Mouse (Mus musculus) monocyte, adult 2 months (primary cell): Measurements from ENCODE around the gene Neurl4.

ENCODE experiments used
- DNase-seq, 2 experiments: peaks; one replicate each; pipeline ENCODE4 v3.0.0; 2022; ENCODE audit warnings: low spot score in 2 of 2, low read depth in 1 of 2

Gene Neurl4

DNA sequence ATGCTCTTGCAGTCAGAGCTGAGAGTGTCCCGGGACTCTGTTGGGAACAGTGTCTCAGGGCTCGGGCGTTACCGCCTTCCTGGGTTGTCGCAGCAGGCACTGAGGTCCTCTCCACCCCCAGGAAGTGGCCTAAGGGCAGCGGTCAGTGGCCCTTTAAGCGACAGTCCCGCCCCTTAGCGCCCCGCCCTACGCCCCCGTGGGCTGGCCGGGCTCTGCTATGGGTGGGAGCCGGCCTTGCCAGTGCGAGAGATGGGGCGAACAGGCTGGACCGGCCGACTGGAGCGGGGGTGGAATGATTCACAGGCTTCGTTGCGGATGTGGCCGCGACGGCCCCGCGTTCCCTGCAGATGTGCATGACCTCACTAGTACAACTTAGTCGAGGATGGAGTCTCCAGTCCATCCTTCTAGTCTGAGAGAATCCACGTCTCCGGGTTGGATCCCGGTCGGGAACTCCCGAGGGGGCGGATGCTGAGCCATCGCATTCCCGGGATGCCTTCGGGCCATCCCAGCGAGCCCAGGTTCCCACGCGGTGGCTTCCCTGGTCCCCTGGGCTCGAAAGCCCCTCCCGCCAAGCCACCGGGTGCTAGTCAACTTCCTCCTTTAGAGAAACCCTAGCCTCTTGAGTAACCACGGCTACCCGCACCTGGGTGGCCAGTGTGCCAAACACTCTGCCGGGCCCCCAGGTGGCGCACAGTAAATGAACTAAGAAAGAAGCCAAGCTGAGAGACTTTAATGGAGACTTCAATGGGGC, 19.8 kb upstream of the Neurl4 start, which contains the start of gene Kctd11:
Kctd11 (minus strand) TSS at position 554 of the 751 bp plus-strand sequence.
- peak; percentile 49 to 64 for DNase-seq

DNA sequence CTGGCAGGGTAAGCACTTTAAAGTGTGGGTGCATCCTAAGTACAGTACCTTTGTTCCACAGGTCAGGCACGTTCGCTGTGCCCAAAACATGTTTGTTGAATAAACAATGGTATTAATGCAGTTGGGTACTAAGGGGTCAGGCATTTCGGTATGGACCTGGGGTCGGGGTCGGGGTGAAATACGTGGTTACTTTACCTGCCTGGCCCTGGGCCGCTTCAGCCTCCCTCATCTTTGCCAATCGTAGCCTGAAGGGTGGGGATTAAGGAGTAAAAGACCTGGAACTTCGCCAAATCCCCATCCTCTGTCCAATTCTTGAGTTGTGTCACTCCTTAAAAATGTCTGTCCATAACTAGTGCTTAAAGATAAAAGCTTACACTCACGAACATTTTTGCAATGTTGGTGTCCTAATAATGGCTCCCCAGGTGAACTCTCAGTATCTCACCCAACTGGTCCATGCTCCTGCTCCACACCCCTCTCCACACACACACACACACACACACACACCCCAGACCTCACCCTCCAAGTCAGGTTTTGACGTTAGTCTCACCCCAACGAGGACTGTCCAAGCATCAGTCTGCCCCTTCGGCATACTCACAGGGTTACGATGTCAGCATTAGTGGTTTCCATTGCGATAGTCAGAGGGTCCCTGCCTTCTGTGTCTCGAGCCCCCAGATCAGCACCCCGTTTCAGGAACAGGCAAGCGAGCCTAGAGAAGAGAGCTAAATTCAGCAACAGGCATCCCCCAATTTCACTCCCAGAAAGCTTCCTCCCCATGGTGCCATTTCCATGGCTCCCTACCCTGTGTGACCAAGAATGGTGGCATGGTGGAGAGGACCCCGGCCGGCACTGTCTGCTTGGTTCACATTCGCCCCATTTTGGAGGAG, 18.8 kb upstream of the Neurl4 start:
- DNase-seq, result no peak

DNA sequence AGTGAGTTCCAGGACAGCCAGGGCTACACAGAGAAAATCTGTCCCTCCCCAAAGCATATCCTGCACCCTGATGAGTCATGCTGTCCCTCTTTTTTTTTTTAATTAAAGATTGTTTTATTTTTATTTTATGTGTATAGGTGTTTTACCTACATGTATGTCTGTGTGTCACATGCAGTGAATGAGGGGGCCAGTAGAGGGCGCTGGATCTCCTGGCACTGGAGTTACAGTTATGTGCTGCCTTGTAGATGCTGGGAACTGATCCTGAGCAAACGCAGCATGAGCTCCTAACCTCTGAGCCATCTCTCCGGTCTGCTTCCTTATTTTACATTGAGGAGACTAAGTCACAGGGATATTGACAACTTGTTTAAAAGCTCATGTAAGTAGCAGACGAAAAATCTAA, 17.8 kb upstream of the Neurl4 start:
- DNase-seq, result no peak

DNA sequence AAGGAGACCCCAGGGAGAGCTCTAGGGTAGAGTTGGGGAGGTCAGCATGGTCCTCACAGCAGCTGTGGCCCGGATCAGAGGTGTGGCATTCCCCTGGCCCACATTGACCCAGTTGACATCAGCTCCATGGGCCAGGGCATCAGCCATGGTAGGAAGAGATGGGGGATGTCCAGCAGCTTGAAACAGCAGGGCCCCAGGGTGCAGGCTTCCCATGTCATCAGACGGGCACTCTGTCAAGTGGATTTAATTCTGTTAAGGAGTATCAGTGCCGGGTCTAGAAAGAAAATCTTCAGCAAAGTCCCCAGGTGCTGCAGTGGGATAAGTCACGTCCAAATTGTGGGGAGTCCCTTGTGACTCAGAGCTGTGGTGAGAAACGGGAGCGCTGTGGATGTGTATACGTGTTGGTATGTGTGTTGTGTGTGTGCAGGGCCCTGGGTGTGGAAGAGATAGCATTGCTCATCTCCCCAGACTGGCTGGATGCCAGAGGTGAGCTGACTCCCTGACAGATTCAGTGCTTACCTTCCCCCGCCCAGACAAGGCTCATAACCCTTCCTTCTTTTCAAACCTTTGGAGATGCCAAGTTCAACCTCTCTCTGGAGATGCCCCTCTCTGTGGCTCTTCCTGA, 17.2 kb upstream of the Neurl4 start:
- DNase-seq, result no peak

DNA sequence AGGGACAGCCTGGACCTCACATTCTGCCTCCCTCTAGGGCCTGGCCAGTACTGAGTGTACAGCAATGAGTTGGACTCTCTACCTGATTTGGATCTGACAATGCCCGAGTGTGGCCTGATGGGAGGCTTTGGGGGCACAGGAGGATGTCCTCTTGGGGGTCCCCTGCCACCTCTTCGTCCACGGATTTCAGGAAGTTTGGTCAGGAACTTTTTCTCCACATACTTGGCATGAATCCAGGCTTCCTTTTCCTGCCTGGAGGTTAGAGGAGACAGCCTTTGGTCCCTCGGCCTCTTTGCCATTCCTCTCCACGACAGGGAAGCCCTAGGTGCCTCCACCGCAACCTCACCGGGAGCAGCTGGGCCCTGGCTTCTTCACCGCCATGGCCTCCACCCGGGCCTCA, 16.6 kb upstream of the Neurl4 start:
- DNase-seq, result no peak

DNA sequence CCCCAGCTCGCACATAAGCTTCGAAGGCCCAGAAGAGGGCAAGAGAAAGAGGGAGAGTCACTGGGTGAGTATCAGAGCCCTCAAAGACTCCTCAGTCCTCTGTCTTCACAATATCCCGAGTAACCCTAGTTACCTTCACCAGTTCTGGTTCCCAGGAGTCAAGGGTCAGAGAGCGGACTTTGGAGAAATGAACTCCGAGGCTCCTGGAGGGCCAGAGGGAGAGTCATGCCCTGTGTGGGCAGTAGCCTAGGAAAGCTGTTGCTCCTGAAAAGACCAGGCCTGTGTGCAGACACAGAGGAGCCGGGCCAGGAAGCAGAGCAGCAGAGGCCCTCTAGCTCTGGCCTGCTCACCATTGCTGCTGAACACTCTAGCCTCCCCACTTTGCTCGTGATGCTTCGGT, 16.2 kb upstream of the Neurl4 start:
- no peak for DNase-seq

DNA sequence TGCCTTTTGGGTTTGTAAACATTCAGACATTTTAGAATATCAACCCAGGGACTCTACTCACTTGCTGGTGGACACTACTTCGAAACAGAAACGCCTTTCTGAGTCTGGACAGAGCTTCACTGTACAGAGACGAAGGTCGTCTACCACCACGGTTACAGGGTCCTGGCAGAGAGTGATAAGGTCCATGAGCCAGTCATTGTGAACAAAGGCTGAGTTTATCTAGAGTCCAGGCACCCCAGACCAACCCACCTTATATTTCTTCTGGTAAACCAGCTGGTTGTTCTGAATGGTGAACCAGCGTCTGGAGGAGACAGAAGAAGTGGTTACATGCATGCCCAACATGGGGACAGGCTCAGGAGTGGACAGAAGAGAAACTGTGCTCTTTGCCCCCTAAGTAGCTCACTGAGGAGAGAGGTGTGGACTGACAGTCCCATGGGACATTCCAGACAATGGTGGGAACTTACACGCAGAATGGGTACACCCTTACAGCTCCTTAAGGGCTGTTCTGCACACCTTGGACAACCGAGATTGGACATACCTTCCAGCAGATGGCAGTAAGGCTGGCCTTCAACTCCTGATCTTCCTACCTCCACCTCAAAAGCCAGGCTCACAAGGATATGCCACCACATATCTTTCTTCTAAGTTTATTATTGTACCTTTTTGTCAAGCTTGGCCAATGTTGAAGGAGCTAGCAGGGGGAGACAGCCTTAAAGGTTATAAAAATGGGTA, 13.8 kb upstream of the Neurl4 start:
- no peak for DNase-seq

DNA sequence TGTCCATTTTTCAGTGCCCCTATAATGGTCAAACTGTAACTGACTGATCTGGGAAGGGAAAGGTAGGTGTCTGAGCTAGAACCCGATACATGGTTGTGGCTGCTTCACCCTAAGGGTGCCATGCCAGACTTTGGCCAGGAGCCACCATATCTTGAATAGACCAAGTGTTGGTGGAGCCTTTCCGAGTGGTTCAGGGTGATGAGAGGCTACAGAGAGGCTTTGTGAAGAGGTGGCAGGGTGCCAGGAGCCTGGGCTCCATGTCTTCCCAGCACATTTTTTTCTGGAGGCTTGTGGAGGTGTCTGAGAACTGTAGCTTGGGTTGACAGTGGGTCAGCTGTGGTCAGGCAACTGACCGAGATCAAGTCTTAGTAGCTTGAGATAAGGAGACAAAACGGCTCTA, 9.4 kb upstream of the Neurl4 start:
- no peak for DNase-seq

DNA sequence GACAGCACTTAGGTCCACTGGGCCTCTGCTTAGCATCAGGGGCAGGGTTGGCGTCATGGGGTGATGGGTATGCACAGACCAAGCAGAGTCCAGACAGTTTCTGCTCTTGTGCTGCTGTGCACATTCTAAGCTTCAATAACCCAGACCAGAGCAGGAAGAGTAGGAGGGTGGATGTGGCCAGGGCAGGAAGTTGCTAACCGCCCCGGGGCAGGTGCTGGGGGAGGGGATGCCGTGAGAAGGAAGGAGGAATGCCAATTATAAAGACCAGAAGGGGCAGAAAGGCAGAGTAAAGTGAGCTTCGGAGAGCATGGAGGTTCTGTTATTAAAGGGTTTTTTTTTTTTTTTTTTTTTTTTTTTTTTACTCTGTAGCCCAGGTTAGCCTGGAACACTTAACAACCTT, 6.2 kb upstream of the Neurl4 start:
- DNase-seq, result no peak

DNA sequence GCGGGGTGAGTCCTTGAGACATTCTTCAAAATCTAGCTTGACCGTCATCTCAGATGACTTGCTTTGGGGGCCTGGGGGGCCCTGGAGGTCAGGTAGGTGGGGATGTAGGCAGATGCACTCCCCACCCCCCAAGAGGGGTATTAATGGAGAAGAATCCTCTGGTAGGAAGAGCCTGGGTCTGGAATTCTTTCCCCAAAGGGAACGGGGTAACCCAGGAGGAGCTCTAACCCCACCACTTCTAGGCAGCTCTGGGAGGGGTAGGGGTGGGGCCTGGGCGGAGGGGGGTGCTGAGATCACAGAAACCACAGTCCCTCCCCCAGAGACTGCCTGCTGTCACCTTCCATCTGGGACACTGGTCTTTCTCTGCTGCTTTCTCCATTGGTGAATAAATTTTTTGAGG, 5.6 kb upstream of the Neurl4 start, which contains the start of gene Acap1:
Acap1 (minus strand) TSS at position 249 of the 400 bp plus-strand sequence.
- DNase-seq, result no peak

DNA sequence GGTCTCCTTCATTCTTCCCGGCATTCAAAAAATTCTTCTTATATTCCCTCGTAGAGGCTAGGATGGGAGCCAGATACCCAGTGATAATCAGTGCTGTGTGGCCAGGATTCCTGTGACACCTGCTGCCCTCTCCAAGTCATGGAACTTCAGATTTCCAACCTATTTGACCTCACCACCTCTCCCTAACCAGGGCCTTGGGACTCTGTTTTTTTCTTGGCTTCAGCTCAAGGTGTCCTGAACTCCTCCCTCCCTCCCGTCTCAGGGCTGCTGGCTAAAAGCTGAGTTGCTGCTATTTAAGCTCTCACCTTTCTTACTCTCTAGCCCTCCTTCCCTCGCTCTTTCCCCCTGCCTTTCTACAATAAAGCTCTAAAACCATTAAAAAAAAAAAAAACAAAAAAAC, 1.0 kb upstream of the Neurl4 start:
- no peak for DNase-seq

DNA sequence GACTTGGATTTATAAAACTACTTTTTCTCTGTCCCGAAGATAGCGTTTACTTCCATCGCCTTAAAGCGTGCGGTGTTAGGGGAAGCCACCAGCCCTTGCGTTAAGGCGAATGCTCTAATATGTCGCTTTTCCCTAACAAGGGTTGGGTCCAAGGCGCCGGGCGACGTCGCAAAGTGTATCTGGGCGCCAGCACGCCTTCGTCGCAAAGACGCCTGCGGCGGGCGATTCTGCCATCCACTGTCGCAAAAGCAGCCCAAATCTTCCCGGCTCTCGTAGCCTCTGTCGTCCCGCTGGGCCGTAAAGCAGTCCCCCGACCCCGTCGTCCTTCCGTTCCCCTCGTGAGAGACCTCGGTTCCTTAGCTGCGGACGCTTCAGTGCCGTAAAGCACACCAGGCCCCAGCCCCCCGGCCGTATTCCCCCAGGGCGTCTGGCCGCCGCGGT, 554 bp downstream of the Neurl4 start:
- DNase-seq, result peak; percentile 78 to 86

DNA sequence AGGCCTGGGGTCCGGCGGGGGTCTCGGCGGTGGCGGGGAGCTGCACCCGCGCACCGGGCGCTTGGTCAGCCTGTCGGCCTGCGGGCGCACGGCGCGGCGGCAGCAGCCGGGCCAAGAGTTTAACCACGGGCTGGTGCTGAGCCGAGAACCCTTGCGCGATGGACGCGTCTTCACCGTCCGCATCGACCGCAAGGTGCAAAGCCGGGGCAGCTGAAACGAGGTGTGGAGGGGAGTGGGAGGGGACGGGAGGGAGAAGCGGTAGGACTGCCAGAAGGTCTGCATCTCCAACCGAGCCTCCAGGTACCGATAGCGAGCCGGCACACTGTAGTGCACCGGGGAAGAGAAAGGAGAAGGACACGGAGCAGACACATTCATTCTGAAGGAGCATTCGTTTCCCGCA, 1.1 kb downstream of the Neurl4 start:
- DNase-seq, result no peak

DNA sequence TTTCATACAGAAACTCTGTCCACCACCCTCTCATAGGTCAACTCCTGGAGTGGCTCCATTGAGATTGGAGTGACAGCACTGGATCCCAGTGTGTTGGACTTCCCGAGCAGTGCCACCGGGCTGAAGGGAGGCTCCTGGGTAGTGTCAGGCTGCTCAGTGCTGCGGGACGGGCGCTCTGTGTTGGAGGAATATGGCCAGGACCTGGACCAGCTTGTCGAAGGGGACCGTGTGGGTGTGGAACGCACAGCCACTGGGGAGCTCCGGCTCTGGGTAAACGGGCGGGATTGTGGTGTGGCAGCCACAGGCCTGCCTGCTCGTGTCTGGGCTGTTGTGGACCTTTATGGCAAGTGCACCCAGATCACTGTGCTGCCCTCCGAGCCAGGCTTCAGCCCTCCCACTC, 2.1 kb downstream of the Neurl4 start:
- no peak for DNase-seq

DNA sequence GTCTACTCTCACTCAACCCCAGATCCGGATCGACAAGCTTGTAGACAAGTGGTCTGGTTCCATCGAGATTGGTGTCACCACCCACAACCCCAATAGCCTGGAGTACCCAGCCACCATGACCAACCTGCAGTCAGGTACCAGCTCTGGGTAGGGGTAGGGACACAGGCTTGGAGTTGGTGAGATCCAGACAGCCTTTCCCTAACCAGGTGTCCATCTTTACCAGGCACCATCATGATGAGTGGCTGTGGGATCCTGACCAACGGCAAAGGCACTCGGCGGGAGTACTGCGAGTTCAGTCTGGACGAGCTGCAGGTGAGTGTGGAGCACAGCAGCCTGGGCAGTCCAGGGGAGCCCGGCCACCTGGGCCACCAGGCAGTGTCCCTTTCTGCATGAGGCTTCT, 3.4 kb downstream of the Neurl4 start:
- no peak for DNase-seq

DNA sequence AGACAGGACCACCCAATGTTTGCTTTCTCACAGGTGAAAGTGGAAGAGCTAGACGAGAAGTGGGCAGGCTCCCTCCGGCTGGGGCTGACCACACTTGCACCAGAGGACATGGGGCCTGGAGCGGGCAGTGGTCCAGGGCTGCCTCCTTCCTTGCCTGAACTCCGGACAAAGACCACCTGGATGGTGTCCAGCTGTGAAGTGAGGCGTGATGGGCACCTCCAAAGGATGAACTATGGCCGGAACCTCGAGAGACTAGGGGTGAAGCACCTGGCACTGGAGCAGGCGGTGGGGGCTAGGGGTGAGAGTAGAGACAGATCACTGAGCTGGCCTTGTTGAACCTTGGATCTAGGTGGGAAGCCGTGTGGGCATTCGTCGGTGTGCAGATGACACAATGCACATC, 7.8 kb downstream of the Neurl4 start:
- DNase-seq, result no peak

DNA sequence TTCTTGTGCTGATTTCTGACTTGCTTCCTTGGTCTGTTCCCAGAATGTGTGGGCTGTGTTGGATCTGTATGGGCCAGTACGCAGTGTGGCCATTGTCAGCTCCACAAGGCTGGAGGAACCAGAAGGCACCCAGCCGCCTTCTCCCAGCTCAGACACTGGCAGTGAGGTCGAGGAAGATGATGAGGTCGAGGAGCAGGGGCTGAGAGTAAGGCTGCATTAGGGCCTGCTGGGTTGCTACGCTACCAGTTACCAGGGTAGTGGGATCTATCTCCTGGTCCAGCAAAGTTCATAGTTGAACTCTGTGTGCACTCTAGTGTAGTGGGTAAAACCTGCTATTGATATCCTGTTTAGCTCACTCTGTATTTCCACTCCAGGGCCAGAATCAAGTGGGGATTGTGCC, 8.3 kb downstream of the Neurl4 start:
- DNase-seq, result no peak

DNA sequence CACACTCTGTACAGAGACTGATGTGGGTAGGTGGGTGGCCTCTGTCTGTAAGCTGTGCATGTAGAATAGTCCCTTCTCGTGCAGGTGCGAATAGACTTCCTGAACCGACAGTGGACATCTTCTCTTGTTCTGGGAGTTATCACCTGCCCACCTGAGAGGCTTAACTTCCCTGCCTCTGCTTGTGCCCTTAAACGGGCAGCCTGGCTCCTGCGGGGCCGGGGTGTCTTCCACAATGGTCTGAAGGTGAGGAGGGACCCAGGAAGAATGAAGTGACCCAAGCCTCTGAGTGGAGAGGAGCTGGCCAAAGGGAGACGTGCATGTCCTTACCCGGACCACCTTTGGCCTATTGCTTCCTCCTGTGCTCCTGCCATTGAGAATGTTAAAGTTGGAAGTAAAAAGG, 9.3 kb downstream of the Neurl4 start:
- DNase-seq, result no peak

DNA sequence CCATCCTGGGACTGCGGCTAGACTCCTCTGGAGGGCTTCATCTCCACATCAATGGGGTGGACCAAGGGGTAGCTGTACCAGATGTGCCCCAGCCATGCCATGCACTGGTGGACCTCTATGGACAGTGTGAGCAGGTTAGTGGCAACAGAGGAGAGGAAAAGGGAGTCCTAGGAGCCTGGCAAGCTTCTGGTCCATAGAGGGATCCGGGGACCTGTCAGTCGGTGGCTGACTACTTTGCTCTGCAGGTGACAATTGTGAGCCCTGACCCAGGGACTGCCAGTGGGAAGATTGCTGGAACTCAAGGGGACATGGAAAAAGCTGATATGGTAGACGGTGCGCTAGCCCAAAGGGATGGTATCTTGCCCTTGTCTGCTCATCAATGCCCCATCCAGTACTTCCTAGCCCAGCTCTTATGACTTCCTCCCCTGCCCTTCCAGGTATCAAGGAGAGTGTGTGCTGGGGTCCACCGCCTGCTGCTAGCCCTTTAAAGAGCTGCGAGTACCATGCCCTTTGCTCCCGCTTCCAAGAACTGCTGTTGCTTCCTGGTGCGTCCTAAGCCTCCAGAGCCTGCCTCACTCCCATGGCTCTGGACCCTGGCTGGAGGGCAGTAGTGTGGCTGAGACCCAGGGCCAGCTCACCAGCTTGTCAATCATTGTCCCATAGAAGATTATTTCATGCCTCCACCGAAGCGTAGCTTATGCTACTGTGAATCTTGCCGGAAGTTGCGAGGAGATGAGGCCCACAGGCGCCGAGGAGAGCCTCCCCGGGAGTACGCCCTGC, 10.1 kb downstream of the Neurl4 start:
- DNase-seq, result no peak

DNA sequence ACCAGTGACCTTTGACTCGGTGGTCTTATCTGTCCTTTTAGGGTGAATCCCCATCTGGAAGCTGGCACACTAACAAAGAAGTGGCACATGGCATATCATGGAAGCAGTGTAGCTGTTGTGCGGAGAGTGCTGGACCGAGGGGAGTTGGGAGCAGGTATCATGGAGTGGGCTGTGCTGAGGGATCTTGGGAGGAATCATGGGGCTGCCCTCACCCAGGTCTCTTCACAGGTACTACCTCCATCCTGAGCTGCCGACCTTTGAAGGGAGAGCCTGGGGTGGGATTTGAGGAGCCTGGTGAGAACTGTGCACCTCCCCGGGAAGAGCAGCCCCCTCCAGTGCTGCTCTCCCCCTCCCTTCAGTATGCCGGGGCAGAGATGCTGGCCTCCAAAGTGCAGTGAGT, 10.8 kb downstream of the Neurl4 start:
- DNase-seq, result no peak
